Mouse (Mus musculus): Measurements from ENCODE around the gene Tubgcp6. TPM values are rescaled to one million over a fixed set of nuclear protein-coding genes. Genes with fewer than 3 reads are reported as not detected.

Gene Tubgcp6
- polyA plus RNA-seq, 1 experiment from 2014 or later, result 26.0 TPM

DNA sequence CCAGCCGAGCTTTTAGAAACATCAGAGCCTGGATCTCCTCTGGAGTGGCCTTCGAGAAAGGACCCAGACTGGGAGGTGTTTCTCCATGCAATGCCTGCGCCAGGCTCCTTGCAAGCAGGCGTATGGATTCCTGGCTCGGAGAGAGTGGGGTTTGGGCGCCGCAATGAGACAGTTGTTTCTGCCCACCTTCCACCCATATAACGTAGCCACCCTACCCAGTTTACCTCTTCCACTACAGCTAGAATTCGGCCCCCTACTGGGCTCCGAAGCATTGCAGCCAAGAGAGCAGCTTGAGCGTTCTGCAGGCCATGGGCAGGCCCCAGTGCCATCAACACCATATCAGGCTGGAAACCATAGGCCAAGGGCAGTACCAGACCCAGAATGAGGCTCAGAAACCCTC is 683 bp upstream of the Tubgcp6 start:
- Histone ChIP-seq H3K4me1 (replicated peaks) (peaks cover 62% of the 10 kb centered on the region), H3K4me3 (peak overlapping the region; percentile 93), H3K27me3 (ENCODE audit: insufficient read depth, poor library complexity, severe bottlenecking) (no peaks in the 10 kb centered on the region), H3K27ac (peak overlapping the region; percentile 89), H3K36me3 (peaks cover 31% of the 10 kb centered on the region), H3K9me3 (no peaks in the 10 kb centered on the region)
- peak; percentile 52 for DNase-seq (ENCODE audit: low spot score)
- WGBS, result 41% methylated on average over 11 of the region's 11 CpGs

DNA sequence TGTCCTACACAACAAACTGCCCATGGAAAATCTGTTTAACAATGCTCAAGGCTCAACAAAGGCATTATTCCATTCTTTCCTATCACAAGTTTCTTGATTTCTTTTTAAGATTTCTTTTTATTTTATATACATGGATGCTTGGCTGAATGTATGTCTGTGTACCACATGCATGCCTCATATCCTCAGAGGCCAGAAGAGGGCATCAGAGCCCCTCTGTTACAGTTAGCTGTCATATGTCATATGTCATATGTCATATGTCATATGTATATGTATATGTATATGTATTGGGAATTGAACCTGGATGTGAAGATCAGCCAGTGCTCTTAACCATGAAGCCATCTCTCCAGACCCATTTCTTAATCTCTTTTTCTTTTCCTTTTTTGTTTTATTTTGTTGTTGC is 4.9 kb downstream of the Tubgcp6 start:
- Histone ChIP-seq H3K9me3 (no peaks in the 10 kb centered on the region), H3K4me1 (replicated peaks) (peaks cover 36% of the 10 kb centered on the region), H3K27ac (no peak overlapping the region), H3K27me3 (ENCODE audit: insufficient read depth, poor library complexity, severe bottlenecking) (no peaks in the 10 kb centered on the region), H3K4me3 (no peak overlapping the region), H3K36me3 (peaks cover 76% of the 10 kb centered on the region)
- DNase-seq (ENCODE audit: low spot score), result no peak

DNA sequence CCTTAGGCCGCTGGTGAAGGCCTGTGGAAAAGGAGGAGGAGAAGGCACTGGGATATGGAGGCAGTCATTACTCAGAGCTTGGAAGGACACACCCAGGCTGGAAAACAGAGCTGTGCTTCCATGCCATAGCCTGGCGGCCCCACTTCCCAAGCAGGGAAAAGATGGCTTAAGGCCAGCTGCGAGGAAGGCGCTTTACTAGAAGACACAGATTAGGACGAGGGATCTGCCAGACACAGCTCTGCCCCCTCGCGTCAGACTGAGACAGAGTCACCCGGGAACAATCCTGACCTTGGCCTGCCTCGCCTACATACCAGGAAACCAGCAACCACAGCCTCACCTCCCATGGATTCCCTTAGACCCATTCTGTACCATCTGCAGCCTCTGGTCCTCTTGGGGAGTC is 12.8 kb downstream of the Tubgcp6 start:
- H3K36me3 ChIP-seq, result peaks cover 96% of the 10 kb centered on the region
- H3K4me3 ChIP-seq, result no peak overlapping the region
- no peak overlapping the region for H3K27ac ChIP-seq
- H3K9me3 ChIP-seq, result no peaks in the 10 kb centered on the region
- no peak for DNase-seq (ENCODE audit: low spot score)
- H3K27me3 ChIP-seq (ENCODE audit: insufficient read depth, poor library complexity, severe bottlenecking), result no peaks in the 10 kb centered on the region
- H3K4me1 ChIP-seq (replicated peaks), result no peaks in the 10 kb centered on the region; the same call in 1 of the 2 replicates
- WGBS, result 83% methylated on average over 9 of the region's 9 CpGs

DNA sequence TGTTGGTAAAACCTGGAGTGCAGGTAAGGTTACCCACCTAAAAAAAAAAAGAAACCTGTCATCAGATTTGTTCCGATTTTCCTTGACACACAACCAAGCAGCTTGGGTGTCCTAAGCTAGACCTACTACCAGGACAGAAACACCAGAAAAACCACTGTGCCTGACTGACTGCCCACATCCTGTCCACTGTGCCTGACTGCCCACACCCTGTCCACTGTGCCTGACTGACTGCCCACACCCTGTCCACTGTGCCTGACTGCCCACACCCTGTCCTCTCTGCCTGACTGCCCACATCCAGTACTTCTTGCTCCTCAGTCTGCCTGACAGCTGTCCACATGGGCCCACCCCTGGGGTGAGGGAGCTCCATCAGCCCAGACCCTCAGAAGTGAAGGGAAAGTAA is 15.9 kb downstream of the Tubgcp6 start:
- no peak for DNase-seq (ENCODE audit: low spot score)
- WGBS, result 90% methylated on average over 1 of the region's 1 CpGs
- Histone ChIP-seq H3K9me3 (no peaks in the 10 kb centered on the region), H3K4me3 (no peak overlapping the region), H3K27me3 (ENCODE audit: insufficient read depth, poor library complexity, severe bottlenecking) (no peaks in the 10 kb centered on the region), H3K36me3 (peaks cover 100% of the 10 kb centered on the region), H3K4me1 (replicated peaks) (peaks cover 14% of the 10 kb centered on the region), H3K27ac (no peak overlapping the region)

DNA sequence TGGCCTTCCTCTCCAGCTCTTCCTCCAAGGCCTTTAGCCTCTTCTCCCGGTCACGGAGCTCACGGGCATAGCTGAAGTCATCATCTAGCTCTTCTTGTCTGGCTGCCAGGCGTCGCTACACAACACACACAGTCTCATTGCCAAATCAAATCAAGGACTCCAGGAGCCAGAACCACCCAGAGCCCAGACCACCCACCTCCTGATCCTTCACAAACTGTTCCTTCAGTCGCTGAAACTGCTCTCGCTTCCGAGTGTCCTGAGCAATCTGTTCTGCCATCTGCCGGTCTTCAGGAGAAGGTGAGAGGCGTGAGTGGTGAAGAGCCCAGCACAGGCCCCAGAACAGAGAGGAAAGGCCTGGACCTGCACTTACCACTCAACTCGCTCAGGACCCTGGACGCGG is 16.8 kb downstream of the Tubgcp6 start:
- WGBS, result 90% methylated on average over 13 of the region's 13 CpGs
- Histone ChIP-seq H3K4me1 (replicated peaks) (peaks cover 19% of the 10 kb centered on the region), H3K4me3 (no peak overlapping the region), H3K27me3 (ENCODE audit: insufficient read depth, poor library complexity, severe bottlenecking) (no peaks in the 10 kb centered on the region), H3K36me3 (peaks cover 100% of the 10 kb centered on the region), H3K27ac (no peak overlapping the region), H3K9me3 (no peaks in the 10 kb centered on the region)
- DNase-seq (ENCODE audit: low spot score), result no peak

DNA sequence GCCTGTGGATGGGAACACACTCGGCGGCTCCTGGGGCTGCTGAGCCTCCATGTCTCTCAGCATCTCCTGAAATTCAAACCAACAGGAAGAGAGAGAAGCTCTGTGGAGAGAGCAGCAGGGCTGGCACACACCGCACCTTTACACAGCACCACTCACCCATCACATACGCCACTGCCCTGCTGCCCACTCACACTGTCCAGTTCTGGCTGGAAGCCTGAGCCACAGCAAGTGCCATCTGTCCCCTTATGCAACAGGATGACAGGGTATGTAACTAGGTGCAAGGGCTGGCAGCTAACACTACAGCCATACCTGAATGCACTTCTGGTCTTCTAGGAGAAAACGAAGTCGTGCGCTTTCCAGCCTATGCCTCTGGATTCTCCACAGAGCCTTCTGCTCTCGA is 18.5 kb downstream of the Tubgcp6 start:
- Histone ChIP-seq H3K9me3 (no peaks in the 10 kb centered on the region), H3K4me3 (no peak overlapping the region), H3K4me1 (replicated peaks) (peaks cover 19% of the 10 kb centered on the region), H3K36me3 (peaks cover 100% of the 10 kb centered on the region), H3K27ac (no peak overlapping the region), H3K27me3 (ENCODE audit: insufficient read depth, poor library complexity, severe bottlenecking) (no peaks in the 10 kb centered on the region)
- DNase-seq (ENCODE audit: low spot score), result no peak
- 95% methylated on average over 8 of the region's 8 CpGs for WGBS

DNA sequence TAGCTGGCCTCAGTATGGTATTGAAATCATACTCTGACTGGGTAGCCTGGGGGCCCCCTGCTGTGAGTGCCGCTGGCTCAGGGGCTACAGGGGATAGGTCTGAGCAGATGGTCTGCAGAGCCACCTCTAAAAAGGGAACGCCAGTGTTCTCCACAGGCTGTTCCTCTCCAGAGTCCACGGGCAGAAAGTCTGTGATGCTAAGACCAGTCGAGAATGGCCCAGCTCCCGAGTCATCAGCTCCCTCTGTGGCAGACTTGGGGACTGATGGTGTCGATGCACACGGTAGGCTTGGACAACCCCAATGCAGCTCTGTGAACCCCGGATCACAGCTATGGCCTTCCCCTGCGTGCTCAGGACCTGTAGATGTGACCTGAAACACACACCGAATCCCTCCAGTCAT is 19.0 kb downstream of the Tubgcp6 start:
- Histone ChIP-seq H3K4me3 (no peak overlapping the region), H3K27ac (no peak overlapping the region), H3K9me3 (no peaks in the 10 kb centered on the region), H3K4me1 (replicated peaks) (peaks cover 19% of the 10 kb centered on the region), H3K27me3 (ENCODE audit: insufficient read depth, poor library complexity, severe bottlenecking) (no peaks in the 10 kb centered on the region), H3K36me3 (peaks cover 100% of the 10 kb centered on the region)
- no peak for DNase-seq (ENCODE audit: low spot score)
- WGBS, result 91% methylated on average over 10 of the region's 10 CpGs

DNA sequence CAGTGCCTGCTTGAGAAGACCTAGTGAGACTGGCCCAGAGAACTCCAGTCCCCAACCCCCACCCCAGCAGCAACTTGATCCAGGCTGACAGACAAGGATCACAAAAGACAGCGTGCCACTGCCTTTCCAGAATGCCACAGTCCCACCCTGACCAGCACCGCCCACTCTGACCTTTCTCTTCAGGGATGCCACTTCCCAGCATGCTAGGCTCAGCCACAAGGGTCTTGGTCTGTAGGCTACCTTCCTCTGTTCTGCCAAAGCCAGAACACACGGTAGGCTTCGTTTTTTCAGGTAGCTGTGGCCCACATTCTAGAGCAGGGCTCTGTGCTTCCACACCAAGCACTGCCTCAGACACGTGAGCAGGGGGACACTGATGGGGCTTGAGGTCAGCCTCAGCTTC is 20.3 kb downstream of the Tubgcp6 start:
- Histone ChIP-seq H3K27ac (peak overlapping the region; percentile 59), H3K36me3 (peaks cover 100% of the 10 kb centered on the region), H3K9me3 (no peaks in the 10 kb centered on the region), H3K4me1 (replicated peaks) (peaks cover 19% of the 10 kb centered on the region), H3K4me3 (no peak overlapping the region), H3K27me3 (ENCODE audit: insufficient read depth, poor library complexity, severe bottlenecking) (no peaks in the 10 kb centered on the region)
- 50% methylated on average over 5 of the region's 5 CpGs for WGBS
- peak; percentile 47 for DNase-seq (ENCODE audit: low spot score)

DNA sequence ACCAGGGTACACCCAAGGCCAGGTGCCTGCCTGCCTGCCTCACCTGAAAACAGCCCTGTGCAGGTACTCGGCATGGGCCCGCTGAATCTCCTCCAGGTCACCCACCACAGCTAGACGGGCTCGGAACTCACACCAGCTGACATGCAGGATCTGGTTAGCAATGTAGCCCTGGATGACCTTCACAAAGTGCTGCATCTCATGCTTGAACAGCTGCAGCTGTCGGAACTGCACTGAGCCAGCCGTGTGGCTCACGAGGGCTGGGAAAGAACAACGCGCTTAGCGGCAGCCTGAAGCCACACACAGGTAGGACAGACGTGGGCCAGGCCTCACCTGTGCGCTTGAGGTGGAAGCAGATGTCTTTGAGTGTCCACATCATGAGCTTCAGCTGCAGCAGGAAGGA is 22.1 kb downstream of the Tubgcp6 start:
- Histone ChIP-seq H3K9me3 (no peaks in the 10 kb centered on the region), H3K27me3 (ENCODE audit: insufficient read depth, poor library complexity, severe bottlenecking) (no peaks in the 10 kb centered on the region), H3K4me1 (replicated peaks) (peaks cover 19% of the 10 kb centered on the region), H3K27ac (no peak overlapping the region), H3K4me3 (no peak overlapping the region), H3K36me3 (peaks cover 100% of the 10 kb centered on the region)
- 93% methylated on average over 12 of the region's 12 CpGs for WGBS
- DNase-seq (ENCODE audit: low spot score), result no peak

DNA sequence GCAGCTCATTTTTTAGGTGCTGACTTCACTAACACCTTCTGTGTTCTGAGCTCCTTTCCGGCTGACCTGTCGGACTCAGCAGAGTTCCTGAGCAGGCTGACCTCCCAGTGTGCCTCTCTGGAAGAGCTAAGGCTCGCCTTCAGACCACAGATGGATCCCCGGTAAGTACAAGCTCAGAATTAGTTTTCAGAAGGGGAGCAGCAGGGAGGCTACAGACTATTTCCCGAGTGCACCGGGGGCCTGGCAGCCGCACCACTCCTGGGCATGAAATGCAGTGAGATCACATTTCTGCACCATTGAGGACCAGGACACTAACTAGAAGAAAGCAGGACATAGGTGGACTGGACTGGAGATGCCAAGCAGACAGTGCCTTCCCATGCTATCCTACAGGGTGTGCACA is 24.3 kb downstream of the Tubgcp6 start:
- H3K36me3 ChIP-seq, result peaks cover 100% of the 10 kb centered on the region
- H3K4me3 ChIP-seq, result no peak overlapping the region
- H3K27me3 ChIP-seq (ENCODE audit: insufficient read depth, poor library complexity, severe bottlenecking), result no peaks in the 10 kb centered on the region
- no peaks in the 10 kb centered on the region for H3K9me3 ChIP-seq
- no peak overlapping the region for H3K27ac ChIP-seq
- no peak for DNase-seq (ENCODE audit: low spot score)
- WGBS, result 90% methylated on average over 7 of the region's 7 CpGs
- peaks cover 16% of the 10 kb centered on the region for H3K4me1 ChIP-seq (replicated peaks)

DNA sequence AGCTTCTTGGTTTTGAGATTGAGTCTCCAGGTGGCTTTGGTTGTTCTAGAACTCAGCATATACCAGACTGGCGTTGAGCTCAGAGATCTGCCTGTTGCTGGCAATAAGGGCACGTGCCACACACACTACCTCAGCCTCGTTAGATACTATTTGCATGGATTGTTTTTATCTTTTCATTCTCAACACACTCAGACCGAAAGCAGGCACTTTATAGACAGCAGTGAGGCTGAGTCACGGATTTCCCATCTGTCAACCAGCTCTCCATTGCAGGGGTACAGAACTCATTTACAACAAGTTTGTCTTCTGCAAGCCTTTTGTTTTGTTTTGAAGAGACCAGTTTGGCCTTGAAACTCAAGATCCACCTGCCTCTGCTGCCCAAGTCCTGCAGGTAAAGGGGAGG is 25.5 kb downstream of the Tubgcp6 start:
- H3K9me3 ChIP-seq, result no peaks in the 10 kb centered on the region
- H3K4me1 ChIP-seq (replicated peaks), result peaks cover 10% of the 10 kb centered on the region
- 95% methylated on average over 5 of the region's 5 CpGs for WGBS
- H3K4me3 ChIP-seq, result no peak overlapping the region
- peaks cover 100% of the 10 kb centered on the region for H3K36me3 ChIP-seq
- H3K27me3 ChIP-seq (ENCODE audit: insufficient read depth, poor library complexity, severe bottlenecking), result no peaks in the 10 kb centered on the region
- no peak for DNase-seq (ENCODE audit: low spot score)
- no peak overlapping the region for H3K27ac ChIP-seq

DNA sequence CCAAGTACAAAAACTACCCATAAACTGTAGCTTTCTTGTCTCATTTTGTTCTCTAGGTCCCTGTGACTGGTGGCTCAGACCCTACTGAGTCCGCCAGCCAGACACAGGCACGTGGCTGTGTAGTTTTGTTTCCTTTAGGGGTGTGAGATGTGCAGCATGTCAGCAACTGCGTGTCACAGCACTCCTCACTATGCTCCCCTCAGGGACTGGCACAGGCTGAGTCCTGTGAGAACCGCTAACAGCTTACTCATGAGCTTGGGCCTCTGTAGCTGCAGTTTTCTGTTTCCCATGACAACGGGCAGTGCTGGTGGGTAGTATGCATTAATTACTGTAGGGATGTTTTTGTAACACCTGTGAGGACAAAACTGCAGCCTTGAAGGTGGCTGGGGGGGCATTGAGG is 30.7 kb downstream of the Tubgcp6 start:
- Histone ChIP-seq H3K9me3 (no peaks in the 10 kb centered on the region), H3K4me3 (no peak overlapping the region), H3K27me3 (ENCODE audit: insufficient read depth, poor library complexity, severe bottlenecking) (no peaks in the 10 kb centered on the region), H3K36me3 (peaks cover 57% of the 10 kb centered on the region), H3K4me1 (replicated peaks) (peaks cover 23% of the 10 kb centered on the region), H3K27ac (no peak overlapping the region)
- 88% methylated on average over 5 of the region's 5 CpGs for WGBS
- DNase-seq (ENCODE audit: low spot score), result no peak

DNA sequence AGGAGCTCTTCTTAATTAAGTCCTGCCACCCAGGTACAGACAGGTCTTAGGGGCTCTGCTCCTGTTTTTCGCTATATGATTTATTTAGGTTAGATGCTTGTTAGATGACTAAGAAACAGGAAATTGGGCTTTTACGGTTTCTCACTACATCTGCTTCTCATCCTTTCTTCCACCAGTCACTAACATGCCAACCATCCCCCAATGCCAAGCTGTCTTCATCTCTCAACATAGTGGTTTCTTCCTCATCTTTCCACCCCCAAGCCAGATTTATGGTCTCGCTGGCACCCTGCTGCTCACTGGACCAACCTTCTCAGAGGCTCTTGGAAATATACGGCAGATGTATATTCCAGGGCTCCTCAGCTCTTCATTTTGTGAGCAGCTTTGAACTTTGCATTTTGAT is 32.2 kb downstream of the Tubgcp6 start:
- WGBS, result 92% methylated on average over 4 of the region's 4 CpGs
- Histone ChIP-seq H3K9me3 (no peaks in the 10 kb centered on the region), H3K27ac (no peak overlapping the region), H3K4me1 (replicated peaks) (peaks cover 23% of the 10 kb centered on the region), H3K36me3 (peaks cover 57% of the 10 kb centered on the region), H3K27me3 (ENCODE audit: insufficient read depth, poor library complexity, severe bottlenecking) (no peaks in the 10 kb centered on the region), H3K4me3 (no peak overlapping the region)
- no peak for DNase-seq (ENCODE audit: low spot score)

DNA sequence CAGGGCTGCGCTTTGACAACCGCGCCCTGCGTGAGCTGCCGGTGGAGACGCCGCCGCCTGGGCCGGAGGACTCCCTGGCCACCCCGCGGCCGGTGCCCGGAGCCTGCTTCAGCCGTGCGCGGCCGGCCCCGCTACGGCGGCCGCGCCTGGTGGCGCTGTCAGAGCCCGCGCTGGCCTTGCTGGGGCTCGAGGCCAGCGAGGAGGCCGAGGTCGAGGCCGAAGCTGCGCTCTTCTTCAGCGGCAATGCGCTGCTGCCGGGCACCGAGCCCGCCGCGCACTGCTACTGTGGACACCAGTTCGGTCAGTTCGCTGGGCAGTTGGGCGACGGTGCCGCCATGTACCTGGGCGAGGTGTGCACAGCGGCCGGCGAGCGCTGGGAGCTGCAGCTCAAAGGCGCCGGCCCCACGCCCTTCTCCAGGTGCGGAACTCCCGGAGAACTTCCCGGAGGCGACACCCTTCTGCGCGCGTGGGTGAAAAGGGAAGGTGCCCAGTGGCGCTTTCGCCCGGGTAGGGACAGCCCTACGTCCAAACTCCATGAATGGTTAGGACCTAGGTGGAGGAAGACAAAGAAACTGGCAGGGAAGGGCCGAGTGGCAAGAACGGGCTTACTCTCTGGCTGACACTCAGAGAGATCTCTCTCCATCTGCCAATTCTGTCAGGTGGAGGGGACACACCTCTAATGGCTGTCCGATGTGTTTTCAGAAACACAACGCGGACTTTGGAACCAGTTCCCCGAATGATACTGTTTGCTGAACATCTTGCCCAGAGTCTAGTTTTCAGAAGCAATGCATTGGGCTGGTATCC is 33.5 kb downstream of the Tubgcp6 start:
- H3K9me3 ChIP-seq, result no peaks in the 10 kb centered on the region
- no peaks in the 10 kb centered on the region for H3K27me3 ChIP-seq (ENCODE audit: insufficient read depth, poor library complexity, severe bottlenecking)
- H3K36me3 ChIP-seq, result peaks cover 57% of the 10 kb centered on the region
- DNase-seq (ENCODE audit: low spot score), result no peak
- H3K4me1 ChIP-seq (replicated peaks), result peaks cover 23% of the 10 kb centered on the region
- 4% methylated on average over 68 of the region's 68 CpGs for WGBS
- peak overlapping the region; percentile 91 for H3K27ac ChIP-seq
- H3K4me3 ChIP-seq, result peak overlapping the region; percentile 96

All from hindbrain, embryonic 10.5 days (tissue).